Mouse (Mus musculus): ENCODE results near the gene Grik4.

- no peak for TF ChIP-seq CTCF (IDR thresholded peaks at IDR 0.05; ENCODE audit: borderline replicate concordance, control insufficient read depth, extremely low read depth, insufficient read depth, low read length, poor library complexity)
- no peak for TF ChIP-seq POLR2A (IDR thresholded peaks at IDR 0.05; ENCODE audit: control insufficient read depth, extremely low read depth, insufficient read depth, low read length, poor library complexity)
Observed at GRCm38 (mm10) chr9:42764823-42765560, 179.3 kb downstream of the Grik4 start.

Measured in thymus, adult 2 months (tissue).